Mouse (Mus musculus) ZHBTc4 (cell line): ENCODE data around the gene Sox10.

Source experiments
- DNase-seq: peaks from one replicate; pipeline ENCODE4 v3.0.0-alpha.2; 2011; ENCODE audit warnings: low read depth, low spot score

Sox10 gene

GRCm38 (mm10) chr15:79123751-79124150 lies 41.3 kb downstream of the Sox10 start:
- DNase-seq = no peak

- no peak for DNase-seq
These were observed 42.5 kb downstream of the Sox10 start for GRCm38 (mm10) chr15:79122546-79122945.

GRCm38 (mm10) chr15:79122119-79122518 lies 42.9 kb downstream of the Sox10 start:
- no peak for DNase-seq

GRCm38 (mm10) chr15:79119491-79119890 lies 45.5 kb downstream of the Sox10 start:
- no peak for DNase-seq

GRCm38 (mm10) chr15:79115276-79115675 lies 49.8 kb downstream of the Sox10 start:
- no peak for DNase-seq

DNA sequence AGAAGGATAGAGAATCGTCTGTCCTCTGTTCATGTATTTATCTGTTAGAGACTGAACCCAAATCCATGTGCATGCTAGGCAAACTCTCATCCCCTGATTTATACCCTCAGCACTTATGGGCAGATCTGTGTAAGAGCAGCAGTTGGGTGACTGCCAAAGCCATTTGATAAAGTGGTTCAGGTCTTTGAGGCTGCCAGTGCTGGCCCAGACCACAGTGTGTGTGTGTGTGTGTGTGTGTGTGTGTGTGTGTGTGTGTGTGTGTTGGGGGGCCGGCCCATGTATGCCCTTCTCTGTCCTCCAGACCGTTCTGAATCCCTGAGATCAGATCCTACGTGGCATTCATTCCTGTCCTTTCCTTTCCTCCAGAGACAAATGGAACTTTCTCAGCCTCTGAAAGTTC lies 53.3 kb downstream of the Sox10 start:
- DNase-seq = no peak

DNA sequence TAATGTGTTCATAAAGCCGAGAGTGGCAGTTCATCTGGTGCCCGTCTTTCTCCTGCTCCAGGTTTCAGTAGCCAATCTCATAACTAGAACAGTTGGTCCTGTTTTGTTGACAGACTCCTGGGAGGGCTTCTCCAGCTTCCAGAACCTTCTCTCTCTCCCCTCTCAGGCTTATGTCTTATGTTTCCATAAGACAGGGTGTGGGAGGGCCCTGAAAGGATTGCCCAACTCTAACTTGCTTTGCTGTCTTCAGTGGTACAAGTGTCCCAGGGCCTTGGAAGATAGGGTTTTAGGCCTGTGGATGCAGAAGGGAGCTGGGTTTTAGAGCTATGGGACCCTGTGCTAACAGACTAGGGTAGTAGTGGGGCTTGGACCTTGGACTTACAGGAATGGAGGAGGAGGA lies 54.5 kb downstream of the Sox10 start:
- no peak for DNase-seq

DNA sequence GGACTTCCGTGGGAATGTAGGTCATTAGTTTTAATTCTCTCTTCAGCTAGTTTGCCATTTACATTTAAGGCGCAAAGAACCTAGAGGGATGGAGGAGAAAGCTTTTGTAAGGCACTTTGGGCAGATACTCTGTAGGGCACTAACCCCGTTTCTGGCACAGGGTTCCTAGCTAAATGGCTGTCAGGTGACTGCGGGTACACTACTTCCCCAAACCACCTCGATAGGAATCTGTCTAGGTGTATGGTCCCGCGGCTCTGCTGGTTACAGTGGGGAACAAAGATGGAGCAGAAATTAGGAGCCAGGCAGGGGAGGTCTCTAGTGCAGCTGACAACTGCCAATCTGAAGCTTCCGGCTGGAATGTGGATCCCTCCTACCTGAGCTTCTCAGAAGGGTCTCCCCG lies 55.0 kb downstream of the Sox10 start:
- DNase-seq = no peak

- DNase-seq = peak; percentile 31
These were observed 55.6 kb downstream of the Sox10 start for GRCm38 (mm10) chr15:79109321-79109934.

- DNase-seq = peak; percentile 50
These were observed 56.4 kb downstream of the Sox10 start, which contains the start of gene Micall1 for GRCm38 (mm10) chr15:79108421-79109320. Gene Micall1, plus strand, starts transcription at chr15:79108898.

DNA sequence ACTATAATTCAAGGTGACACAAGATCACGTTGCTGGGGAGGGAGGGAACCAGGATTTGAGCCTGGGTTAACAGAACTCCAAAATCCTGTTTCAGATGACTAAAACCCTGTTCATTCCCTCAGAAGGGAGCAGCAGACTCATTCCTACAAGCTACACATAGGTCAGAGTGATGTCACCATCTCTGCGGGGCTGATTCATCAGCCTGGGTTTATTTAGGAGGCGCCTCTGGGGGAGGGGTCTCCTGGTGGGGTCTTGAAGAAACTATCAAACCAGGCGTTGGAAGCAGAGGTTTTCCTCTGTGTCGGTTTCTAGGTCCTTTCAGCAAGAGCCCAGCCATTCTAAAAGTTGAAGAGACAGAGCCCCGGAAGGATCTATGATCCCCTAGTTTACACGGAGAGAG lies 57.1 kb downstream of the Sox10 start:
- DNase-seq = no peak

GRCm38 (mm10) chr15:79105804-79106203 lies 59.2 kb downstream of the Sox10 start:
- no peak for DNase-seq
